Mouse (Mus musculus): ENCODE measurements around the gene Nsmce4a. TPM values are rescaled to one million over a fixed set of nuclear protein-coding genes. Genes with fewer than 3 reads are reported as not detected.

The Nsmce4a gene
- polyA plus RNA-seq, 1 experiment = 31.3 TPM

Other genes starting within 250 kb of the Nsmce4a start
- 3.8 and 6.4 TPM in 2 replicates for gene Ate1, start 52.7 kb downstream of the Nsmce4a start, polyA plus RNA-seq (2012; rRNA removed)
- 28.9 and 37.7 TPM in 2 replicates for gene Tacc2, start 4.3 kb upstream of the Nsmce4a start, polyA plus RNA-seq (2012; rRNA removed)
- 0.02 and 0.03 TPM in 2 replicates for gene Btbd16, start 201.0 kb upstream of the Nsmce4a start, polyA plus RNA-seq (2012; rRNA removed)